Mouse (Mus musculus) stomach, postnatal 0 days (tissue): ENCODE measurements around the gene Tmem39b. TPM values are rescaled to one million over a fixed set of nuclear protein-coding genes. Genes with fewer than 3 reads are reported as not detected.
A peak's percentile ranks its signal among the peaks of the same experiment; 100 is the strongest.

Source experiments
- ATAC-seq: fragments of 200-750 bp; cut with Nextera tagmentation; 2 replicates; pipeline ENCODE4 v1.8.0; 2017; ENCODE audit not compliant: low FRiP score, low TSS enrichment
- DNase-seq: peaks from one replicate; pipeline ENCODE4 v3.0.0-alpha.2; 2016; ENCODE audit warnings: low spot score
- H3K27ac ChIP-seq: fragments of 300-500 bp; sonication (generic); replicated peaks from 2 replicates; pipeline ENCODE4 v1.5.1; 2014; ENCODE audit warnings: mild to moderate bottlenecking, control low read depth
- H3K27me3 ChIP-seq: fragments of 300-500 bp; sonication (generic); 2 replicates; pipeline ENCODE4 v1.6.1; 2014; ENCODE audit warnings: low read length; ENCODE audit not compliant: control insufficient read depth, insufficient read depth
- H3K36me3 ChIP-seq: fragments of 300-500 bp; sonication (generic); 2 replicates; pipeline ENCODE4 v1.6.1; 2014; ENCODE audit warnings: low read length, mixed read lengths; ENCODE audit not compliant: control insufficient read depth, insufficient read depth
- H3K4me1 ChIP-seq: fragments of 300-500 bp; sonication (generic); replicated peaks from 2 replicates; pipeline ENCODE4 v1.6.1; 2014; ENCODE audit warnings: antibody characterized with exemption; ENCODE audit not compliant: control insufficient read depth, insufficient read depth
- H3K4me2 ChIP-seq: fragments of 300-500 bp; sonication (generic); replicated peaks from 2 replicates; pipeline ENCODE4 v1.6.1; 2014; ENCODE audit warnings: low read depth, mild to moderate bottlenecking, control low read depth, moderate library complexity
- H3K4me3 ChIP-seq: fragments of 300-500 bp; sonication (generic); 2 replicates; pipeline ENCODE4 v1.5.1; 2014; ENCODE audit warnings: low read depth, low read length, control low read depth
- H3K9ac ChIP-seq: fragments of 300-500 bp; sonication (generic); 2 replicates; pipeline ENCODE4 v1.6.1; 2014; ENCODE audit warnings: mild to moderate bottlenecking, low read length, control low read depth, mixed read lengths
- H3K9me3 ChIP-seq: fragments of 300-500 bp; sonication (generic); 2 replicates; pipeline ENCODE4 v1.6.1; 2016; ENCODE audit warnings: low read length; ENCODE audit not compliant: control insufficient read depth
- CTCF ChIP-seq: IDR thresholded peaks from 2 replicates; pipeline ENCODE4 v1.5.1; 2016; ENCODE audit warnings: antibody characterized with exemption, low read depth, mild to moderate bottlenecking, moderate library complexity
- EP300 ChIP-seq: optimal IDR thresholded peaks from 2 replicates; pipeline ENCODE3; 2016; ENCODE audit warnings: antibody characterized with exemption
- WGBS: fragments of 180-500 bp; shearing (Covaris S2); extraction: QIAGEN DNeasy Blood & Tissue Kit; methylation state at CpG from one replicate; pipeline ENCODE4 v1.1.7; 2014; 5-methylcytosine and 5-hydroxymethylcytosine counted together
- polyA plus RNA-seq: library from polyadenylated mRNA; unstranded; fragments of >200 nt; fragmentation: Nextera tagmentation; extraction: Ambion mirVana; gene quantifications from 2 replicates; pipeline ENCODE4 v1.2.1, GENCODE M21; 2015

Tmem39b gene
- 4.5 and 5.4 TPM in 2 replicates for polyA plus RNA-seq

- no peaks in the 10 kb centered on the region; the same call in 1 of the 2 replicates for H3K36me3 ChIP-seq
- no peaks in the 10 kb centered on the region for H3K27me3 ChIP-seq
- peak within 1 kb of the TSS; percentile 74 for H3K4me2 ChIP-seq
- no peaks in the 10 kb centered on the region; the same call in 1 of the 2 replicates for H3K4me1 ChIP-seq
- H3K9me3 ChIP-seq, result no peaks in the 10 kb centered on the region
- under 1% methylated on average over 55 of the region's 57 CpGs for WGBS
- H3K9ac ChIP-seq, result peak within 1 kb of the TSS; percentile 76
- peak within 1 kb of the TSS; percentile 75 for H3K27ac ChIP-seq
- ATAC-seq (peak; percentile 86), DNase-seq (peak; percentile 93)
- H3K4me3 ChIP-seq, result peak within 1 kb of the TSS; percentile 78
- TF ChIP-seq EP300 (no peak), CTCF (no peak)
Observed at GRCm38 (mm10) chr4:129696158-129696985, at the start of gene Tmem39b. Tmem39b (minus strand) TSS chr4:129696838.

- ATAC-seq, result no peak
- 77% methylated on average over 1 of the region's 1 CpGs for WGBS
Observed at GRCm38 (mm10) chr4:129746106-129746505, 49.5 kb upstream of the Tmem39b start.

GRCm38 (mm10) chr4:129743494-129743893 lies 46.9 kb upstream of the Tmem39b start:
- no peaks in the 10 kb centered on the region for H3K9me3 ChIP-seq
- TF ChIP-seq CTCF (no peak), EP300 (no peak)
- H3K4me2 ChIP-seq, result peak overlapping the region; percentile 59; the same call in 1 of the 2 replicates
- WGBS, result 28% methylated on average over 2 of the region's 2 CpGs
- H3K9ac ChIP-seq, result peak overlapping the region; percentile 81; the same call in 1 of the 2 replicates
- ATAC-seq, result no peak
- H3K27me3 ChIP-seq, result no peaks in the 10 kb centered on the region
- no peaks in the 10 kb centered on the region for H3K36me3 ChIP-seq
- H3K27ac ChIP-seq, result peak overlapping the region; percentile 97
- H3K4me1 ChIP-seq, result no peaks in the 10 kb centered on the region
- no peak for DNase-seq
- H3K4me3 ChIP-seq, result no peak overlapping the region

More at GRCm38 (mm10) chr4:129746106-129746505, 49.5 kb upstream of the Tmem39b start:
- no peak for DNase-seq
- Histone ChIP-seq H3K9me3 (no peaks in the 10 kb centered on the region), H3K4me3 (no peak overlapping the region), H3K4me2 (no peak overlapping the region), H3K36me3 (no peaks in the 10 kb centered on the region), H3K27me3 (no peaks in the 10 kb centered on the region), H3K27ac (no peak overlapping the region), H3K9ac (no peak overlapping the region), H3K4me1 (no peaks in the 10 kb centered on the region)
- TF ChIP-seq EP300, result no peak
- TF ChIP-seq CTCF, result no peak

GRCm38 (mm10) chr4:129743010-129743390 lies 46.4 kb upstream of the Tmem39b start:
- H3K4me2 ChIP-seq, result peak overlapping the region; percentile 59
- peak overlapping the region; percentile 99 for H3K4me3 ChIP-seq
- DNase-seq (no peak), ATAC-seq (no peak)
- WGBS, result 5% methylated on average over 7 of the region's 7 CpGs
- no peaks in the 10 kb centered on the region for H3K27me3 ChIP-seq
- H3K27ac ChIP-seq, result peak overlapping the region; percentile 97
- H3K4me1 ChIP-seq, result no peaks in the 10 kb centered on the region
- TF ChIP-seq CTCF, result no peak
- no peak for TF ChIP-seq EP300
- H3K36me3 ChIP-seq, result no peaks in the 10 kb centered on the region
- H3K9me3 ChIP-seq, result no peaks in the 10 kb centered on the region
- peak overlapping the region; percentile 81 for H3K9ac ChIP-seq

DNA sequence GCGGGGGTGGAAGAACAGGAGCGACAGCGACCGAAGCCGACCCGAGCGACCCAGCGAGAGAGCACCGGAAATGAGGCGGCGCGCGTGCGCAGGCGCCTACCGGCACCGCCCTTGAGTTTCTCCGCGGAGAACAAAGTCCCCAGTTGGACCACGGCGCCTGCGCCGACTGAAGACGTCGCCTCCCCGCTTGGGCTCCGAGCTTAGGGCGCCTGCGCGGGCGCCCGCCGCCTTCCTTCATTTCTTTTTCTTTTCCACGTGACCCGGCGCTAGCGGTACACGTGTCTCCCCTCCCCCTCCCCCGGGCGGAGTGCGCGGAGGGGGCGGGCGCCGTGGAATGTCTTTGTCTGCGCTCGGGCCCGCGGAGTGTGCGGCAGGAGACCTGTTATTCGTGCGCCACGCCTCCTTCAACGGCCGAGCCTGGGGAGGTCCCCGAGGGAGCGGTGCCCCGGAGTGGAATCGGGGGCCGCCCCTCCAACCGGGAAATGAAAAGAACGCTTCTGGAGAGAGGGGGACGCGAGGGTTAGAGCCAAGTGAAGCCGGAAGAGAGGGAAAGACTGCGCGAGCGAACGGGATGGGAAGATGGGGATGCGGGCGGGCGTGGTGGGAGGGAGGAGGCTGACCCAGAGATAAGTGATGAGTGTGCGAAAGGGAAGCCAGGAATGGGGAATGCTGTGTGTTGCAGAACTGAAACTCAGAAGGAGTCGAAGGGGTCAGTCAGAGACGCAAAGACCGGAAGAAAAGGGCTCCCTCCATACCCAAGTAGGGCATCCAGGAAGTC lies 45.8 kb upstream of the Tmem39b start, which contains the start of gene Khdrbs1:
Gene Khdrbs1 (minus strand): TSS at position 72 of the 778 bp plus-strand sequence.
- H3K36me3 ChIP-seq, result no peaks in the 10 kb centered on the region
- no peaks in the 10 kb centered on the region for H3K27me3 ChIP-seq
- H3K4me3 ChIP-seq, result peak within 1 kb of the TSS; percentile 99
- under 1% methylated on average over 68 of the region's 76 CpGs for WGBS
- TF ChIP-seq EP300, result peak; percentile 83
- no peak for TF ChIP-seq CTCF
- no peaks in the 10 kb centered on the region for H3K4me1 ChIP-seq
- peak within 1 kb of the TSS; percentile 97 for H3K27ac ChIP-seq
- H3K4me2 ChIP-seq, result peak within 1 kb of the TSS; percentile 66
- DNase-seq, result peak; percentile 98
- peak; percentile 94 for ATAC-seq
- no peaks in the 10 kb centered on the region for H3K9me3 ChIP-seq
- H3K9ac ChIP-seq, result peak within 1 kb of the TSS; percentile 99

DNA sequence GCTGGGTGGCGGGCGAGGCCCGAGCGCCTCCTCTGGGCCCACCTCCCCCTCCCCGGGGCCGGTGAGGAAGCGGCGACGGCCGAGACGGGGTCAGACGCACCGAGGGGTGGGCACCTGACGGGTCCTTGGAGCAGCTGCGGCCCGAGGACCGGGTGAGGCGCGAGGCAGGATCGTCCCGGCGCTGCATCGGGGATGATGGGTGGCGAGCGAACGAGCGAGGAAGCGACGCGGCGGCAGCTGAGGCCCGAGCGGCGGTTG lies 45.3 kb upstream of the Tmem39b start:
- ATAC-seq (peak; percentile 53), DNase-seq (no peak)
- Histone ChIP-seq H3K36me3 (no peaks in the 10 kb centered on the region), H3K4me2 (peak overlapping the region; percentile 66), H3K9ac (peak overlapping the region; percentile 99), H3K4me3 (peak overlapping the region; percentile 99), H3K4me1 (no peaks in the 10 kb centered on the region), H3K27ac (peak overlapping the region; percentile 96), H3K27me3 (no peaks in the 10 kb centered on the region), H3K9me3 (no peaks in the 10 kb centered on the region)
- 0% methylated on average over 22 of the region's 34 CpGs for WGBS
- TF ChIP-seq EP300, result no peak
- no peak for TF ChIP-seq CTCF
